Mouse (Mus musculus) myocyte (in vitro differentiated cells): ENCODE measurements at regions not wholly inside any gene's neighbourhood (a gene's known extent, or its start where the extent isn't known, plus 50 kb on each side); places are given as distances from the start of the nearest gene placed in this dataset.

Experiments used
- E2F4 ChIP-seq: IDR thresholded peaks from one replicate; pipeline ENCODE4 v1.6.1; 2011; ENCODE audit warnings: mild to moderate bottlenecking, control low read depth, moderate library complexity; ENCODE audit not compliant: insufficient read depth
- POLR2A ChIP-seq: IDR thresholded peaks from one replicate; pipeline ENCODE4 v1.6.1; 2011; ENCODE audit warnings: low read depth, mild to moderate bottlenecking, control low read depth, moderate library complexity; ENCODE audit not compliant: insufficient read length
- POLR2AphosphoS2 ChIP-seq: IDR thresholded peaks from one replicate; pipeline ENCODE4 v1.6.1; 2011; ENCODE audit warnings: low read depth, control low read depth; ENCODE audit not compliant: insufficient read length

GRCm38 (mm10) chr12:27977548-27978256 is 574.5 kb downstream of the Dcdc2c start:
- no peak for TF ChIP-seq E2F4
- no peak for TF ChIP-seq POLR2AphosphoS2
- TF ChIP-seq POLR2A, result no peak
